In the genomic region with DNA sequence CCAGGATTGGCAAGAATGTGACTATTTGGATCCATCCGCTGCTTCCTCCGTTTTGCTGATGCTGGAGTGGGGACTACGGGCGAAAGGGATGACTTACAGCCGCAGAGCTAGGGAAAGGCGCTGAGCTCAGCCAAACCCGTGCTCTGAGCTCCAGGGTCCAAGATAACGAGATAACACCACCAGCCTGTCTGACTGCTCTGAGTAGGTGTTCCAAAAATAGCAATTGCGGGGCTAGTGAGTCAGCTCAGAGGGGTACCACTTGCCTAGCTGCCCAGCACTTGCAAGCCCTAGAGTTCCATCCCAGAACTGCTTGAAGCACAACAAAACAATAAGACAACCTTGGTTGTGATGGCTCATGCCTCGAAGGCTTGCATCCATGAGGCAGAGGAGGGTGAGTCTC, we compare ENCODE assay signal across 29 mouse cellular contexts. TPM values are rescaled to one million over a fixed set of nuclear protein-coding genes. Genes with fewer than 3 reads are reported as not detected.
DNase-seq lines count a peak whose midpoint lies in the region; ATAC-seq lines count a peak whose summit lies in the region.
"Had no signal": no experiment of that assay in that cellular context is flagged by ENCODE, and none has a peak within 500 bp of the region (broad histone marks: within the 10 kb centered on the region; RNA-seq: fewer than 3 reads in every experiment).

No protein-coding gene starts in this region.

- 15% methylated on average over 10 of the region's 10 CpGs for WGBS in heart, embryonic 13.5 days
- 56% methylated on average over 10 of the region's 10 CpGs for WGBS in hindbrain, embryonic 10.5 days
- WGBS in hindbrain, embryonic 12.5 days, result 56% methylated on average over 10 of the region's 10 CpGs
- 53% methylated on average over 10 of the region's 10 CpGs for WGBS in embryonic facial prominence, embryonic 10.5 days
- 51% methylated on average over 10 of the region's 10 CpGs for WGBS in limb, embryonic 10.5 days
- WGBS in midbrain, embryonic 15.5 days, result 60% methylated on average over 10 of the region's 10 CpGs

- H3K4me2 ChIP-seq in heart, embryonic 13.5 days, result peak overlapping the region; percentile 55
- no peak overlapping the region for H3K4me2 ChIP-seq in hindbrain, embryonic 12.5 days (replicated peaks)
- H3K4me2 ChIP-seq in midbrain, embryonic 15.5 days, result no peak overlapping the region
- H3K4me2 ChIP-seq: hindbrain, embryonic 15.5 days; kidney, embryonic 15.5 days; limb, embryonic 15.5 days; liver, embryonic 13.5 days; midbrain, embryonic 12.5 days; neural tube, embryonic 13.5 days had no signal

- no peaks in the 10 kb centered on the region for H3K36me3 ChIP-seq in heart, embryonic 13.5 days
- no peaks in the 10 kb centered on the region for H3K36me3 ChIP-seq in hindbrain, embryonic 10.5 days
- H3K36me3 ChIP-seq in hindbrain, embryonic 12.5 days, result no peaks in the 10 kb centered on the region
- no peaks in the 10 kb centered on the region for H3K36me3 ChIP-seq in embryonic facial prominence, embryonic 10.5 days (replicated peaks)
- H3K36me3 ChIP-seq in limb, embryonic 10.5 days, result 0 out of 2 replicates have a peak, but pooled peaks cover 3% of the 10 kb centered on the region
- no peaks in the 10 kb centered on the region for H3K36me3 ChIP-seq in midbrain, embryonic 15.5 days (replicated peaks)
- H3K36me3 ChIP-seq: hindbrain, embryonic 15.5 days; kidney, embryonic 15.5 days; limb, embryonic 15.5 days; liver, embryonic 13.5 days; midbrain, embryonic 12.5 days; neural tube, embryonic 13.5 days had no signal

- peaks cover 20% of the 10 kb centered on the region for H3K27me3 ChIP-seq in heart, embryonic 13.5 days (replicated peaks)
- H3K27me3 ChIP-seq in hindbrain, embryonic 10.5 days (ENCODE audit: insufficient read depth, poor library complexity, severe bottlenecking), result peaks cover 46% of the 10 kb centered on the region
- H3K27me3 ChIP-seq in hindbrain, embryonic 12.5 days, result peaks cover 45% of the 10 kb centered on the region
- H3K27me3 ChIP-seq in embryonic facial prominence, embryonic 10.5 days (replicated peaks; ENCODE audit: low read depth, poor library complexity, severe bottlenecking), result peaks cover 38% of the 10 kb centered on the region
- peaks cover 4% of the 10 kb centered on the region; the same call in 1 of the 2 replicates for H3K27me3 ChIP-seq in limb, embryonic 10.5 days (ENCODE audit: low read depth, poor library complexity, severe bottlenecking)
- peaks cover 25% of the 10 kb centered on the region for H3K27me3 ChIP-seq in midbrain, embryonic 15.5 days (replicated peaks)
- H3K27me3 ChIP-seq: limb, embryonic 15.5 days had no signal

- peaks cover 48% of the 10 kb centered on the region for H3K4me1 ChIP-seq in heart, embryonic 13.5 days
- peaks cover 32% of the 10 kb centered on the region for H3K4me1 ChIP-seq in hindbrain, embryonic 10.5 days (replicated peaks)
- peaks cover 18% of the 10 kb centered on the region for H3K4me1 ChIP-seq in hindbrain, embryonic 12.5 days
- H3K4me1 ChIP-seq in embryonic facial prominence, embryonic 10.5 days, result peaks cover 56% of the 10 kb centered on the region
- H3K4me1 ChIP-seq in limb, embryonic 10.5 days, result peaks cover 54% of the 10 kb centered on the region
- peaks cover 7% of the 10 kb centered on the region for H3K4me1 ChIP-seq in midbrain, embryonic 15.5 days

- 0 out of 2 replicates have a peak overlapping the region, but pooled peaks have one; percentile 11 for H3K4me3 ChIP-seq in heart, embryonic 13.5 days
- H3K4me3 ChIP-seq in hindbrain, embryonic 10.5 days, result no peak overlapping the region
- H3K4me3 ChIP-seq in hindbrain, embryonic 12.5 days, result no peak overlapping the region
- H3K4me3 ChIP-seq in embryonic facial prominence, embryonic 10.5 days, result no peak overlapping the region
- no peak overlapping the region for H3K4me3 ChIP-seq in limb, embryonic 10.5 days
- no peak overlapping the region for H3K4me3 ChIP-seq in midbrain, embryonic 15.5 days
- H3K4me3 ChIP-seq: hindbrain, embryonic 15.5 days; kidney, embryonic 15.5 days; limb, embryonic 15.5 days; liver, embryonic 13.5 days; megakaryocyte, embryonic 14.5 days; midbrain, embryonic 12.5 days; neural tube, embryonic 13.5 days had no signal

- ATAC-seq in heart, embryonic 13.5 days (ENCODE audit: extremely low read depth, insufficient number of reproducible peaks, low FRiP score, low TSS enrichment), result no peak
- ATAC-seq in hindbrain, embryonic 12.5 days (ENCODE audit: low FRiP score), result no peak
- no peak for ATAC-seq in midbrain, embryonic 15.5 days (replicated peaks)
- ATAC-seq: forebrain, embryonic 14.5 days; lung, postnatal 0 days had no signal

- H3K9ac ChIP-seq in heart, embryonic 13.5 days, result peak overlapping the region; percentile 72
- no peak overlapping the region for H3K9ac ChIP-seq in hindbrain, embryonic 12.5 days
- H3K9ac ChIP-seq in midbrain, embryonic 15.5 days, result no peak overlapping the region
- H3K9ac ChIP-seq: hindbrain, embryonic 15.5 days; kidney, embryonic 15.5 days; limb, embryonic 15.5 days; liver, embryonic 13.5 days; midbrain, embryonic 12.5 days; neural tube, embryonic 13.5 days had no signal

- DNase-seq in heart, adult 9 months (ENCODE audit: low spot score in 2 of 2), result no peak
- no peak for DNase-seq in hindbrain, embryonic 10.5 days (ENCODE audit: low spot score)
- no peak for DNase-seq in embryonic facial prominence, embryonic 10.5 days (ENCODE audit: low spot score)
- no peak for DNase-seq in limb, embryonic 10.5 days (ENCODE audit: low spot score)
- DNase-seq in embryo, embryonic 9.5 days (ENCODE audit: extremely low spot score), result no peak
- DNase-seq: adrenal gland, adult 8-10 months; B cell, adult 2 months; cerebellum, adult 11 months; cerebellum, adult 9-10 months; cerebellum, postnatal 36 days; gastrocnemius, postnatal 25 days; kidney, adult 18-20 months; kidney, postnatal 25 days; layer of hippocampus, postnatal 36 days; left cerebral cortex, postnatal 4 days; liver, embryonic 13.5 days; lung, adult 18-20 months; lung, postnatal 4 days had no signal

- H3K9me3 ChIP-seq in heart, embryonic 13.5 days, result no peaks in the 10 kb centered on the region
- no peaks in the 10 kb centered on the region for H3K9me3 ChIP-seq in hindbrain, embryonic 10.5 days
- no peaks in the 10 kb centered on the region for H3K9me3 ChIP-seq in hindbrain, embryonic 12.5 days (replicated peaks)
- no peaks in the 10 kb centered on the region for H3K9me3 ChIP-seq in embryonic facial prominence, embryonic 10.5 days
- H3K9me3 ChIP-seq in limb, embryonic 10.5 days (replicated peaks), result no peaks in the 10 kb centered on the region
- H3K9me3 ChIP-seq in midbrain, embryonic 15.5 days, result no peaks in the 10 kb centered on the region
- H3K9me3 ChIP-seq: hindbrain, embryonic 15.5 days; kidney, embryonic 15.5 days; limb, embryonic 15.5 days; liver, embryonic 13.5 days; megakaryocyte, embryonic 14.5 days; midbrain, embryonic 12.5 days; neural tube, embryonic 13.5 days had no signal

- peak overlapping the region; percentile 84 for H3K27ac ChIP-seq in heart, embryonic 13.5 days (replicated peaks)
- 0 out of 2 replicates have a peak overlapping the region, but pooled peaks have one; percentile 35 for H3K27ac ChIP-seq in hindbrain, embryonic 10.5 days
- no peak overlapping the region for H3K27ac ChIP-seq in hindbrain, embryonic 12.5 days
- H3K27ac ChIP-seq in embryonic facial prominence, embryonic 10.5 days (replicated peaks), result peak overlapping the region; percentile 41
- peak overlapping the region; percentile 66 for H3K27ac ChIP-seq in limb, embryonic 10.5 days
- no peak overlapping the region for H3K27ac ChIP-seq in midbrain, embryonic 15.5 days
- H3K27ac ChIP-seq: hindbrain, embryonic 15.5 days; kidney, embryonic 15.5 days; limb, embryonic 15.5 days; liver, embryonic 13.5 days; midbrain, embryonic 12.5 days; neural tube, embryonic 13.5 days had no signal

RNA-seq across cellular contexts. Expression of gene Prrx2, which starts 7.8 kb away (rescaled TPM):
- 30.3 and 37.0 TPM in 2 replicates for polyA plus RNA-seq in heart, embryonic 13.5 days (2015; fragmentation: Nextera tagmentation; extraction: Ambion mirVana)
- 40.6 and 43.3 TPM in 2 replicates for polyA plus RNA-seq in hindbrain, embryonic 10.5 days (2016; fragmentation: Nextera tagmentation; extraction: Ambion mirVana)
- polyA plus RNA-seq in hindbrain, embryonic 12.5 days (2016; fragmentation: Nextera tagmentation; extraction: Ambion mirVana), result 38.8 and 38.9 TPM in 2 replicates
- 87.6 and 94.6 TPM in 2 replicates for polyA plus RNA-seq in embryonic facial prominence, embryonic 10.5 days (2016; fragmentation: Nextera tagmentation; extraction: Ambion mirVana)
- polyA plus RNA-seq in limb, embryonic 10.5 days (2016; fragmentation: Nextera tagmentation; extraction: Ambion mirVana), result 111 and 140 TPM in 2 replicates
- 3.7 and 4.0 TPM in 2 replicates for polyA plus RNA-seq in midbrain, embryonic 15.5 days (2015; fragmentation: Nextera tagmentation; extraction: Ambion mirVana)

RNA-seq across cellular contexts. Expression of gene Asb6, which starts 12.5 kb away (rescaled TPM):
- polyA plus RNA-seq in heart, embryonic 13.5 days (2015; fragmentation: Nextera tagmentation; extraction: Ambion mirVana), result 20.0 and 21.8 TPM in 2 replicates
- polyA plus RNA-seq in hindbrain, embryonic 10.5 days (2016; fragmentation: Nextera tagmentation; extraction: Ambion mirVana), result 46.1 and 46.5 TPM in 2 replicates
- polyA plus RNA-seq in hindbrain, embryonic 12.5 days (2016; fragmentation: Nextera tagmentation; extraction: Ambion mirVana), result 38.9 and 40.6 TPM in 2 replicates
- 53.9 and 56.0 TPM in 2 replicates for polyA plus RNA-seq in embryonic facial prominence, embryonic 10.5 days (2016; fragmentation: Nextera tagmentation; extraction: Ambion mirVana)
- polyA plus RNA-seq in limb, embryonic 10.5 days (2016; fragmentation: Nextera tagmentation; extraction: Ambion mirVana), result 59.4 and 61.3 TPM in 2 replicates
- polyA plus RNA-seq in midbrain, embryonic 15.5 days (2015; fragmentation: Nextera tagmentation; extraction: Ambion mirVana), result 44.9 and 47.5 TPM in 2 replicates

RNA-seq across cellular contexts. Expression of gene Ntmt1, which starts 35.0 kb away (rescaled TPM):
- polyA plus RNA-seq in heart, embryonic 13.5 days (2015; fragmentation: Nextera tagmentation; extraction: Ambion mirVana), result 72.7 and 81.4 TPM in 2 replicates
- 125 and 134 TPM in 2 replicates for polyA plus RNA-seq in hindbrain, embryonic 10.5 days (2016; fragmentation: Nextera tagmentation; extraction: Ambion mirVana)
- 97.2 and 102 TPM in 2 replicates for polyA plus RNA-seq in hindbrain, embryonic 12.5 days (2016; fragmentation: Nextera tagmentation; extraction: Ambion mirVana)
- polyA plus RNA-seq in embryonic facial prominence, embryonic 10.5 days (2016; fragmentation: Nextera tagmentation; extraction: Ambion mirVana), result 134 and 135 TPM in 2 replicates
- polyA plus RNA-seq in limb, embryonic 10.5 days (2016; fragmentation: Nextera tagmentation; extraction: Ambion mirVana), result 138 and 141 TPM in 2 replicates
- polyA plus RNA-seq in midbrain, embryonic 15.5 days (2015; fragmentation: Nextera tagmentation; extraction: Ambion mirVana), result 122 and 123 TPM in 2 replicates

RNA-seq across cellular contexts. Expression of gene 1700001O22Rik, which starts 39.2 kb away (rescaled TPM):
- 1.7 and 2.1 TPM in 2 replicates for polyA plus RNA-seq in heart, embryonic 13.5 days (2015; fragmentation: Nextera tagmentation; extraction: Ambion mirVana)
- 3.1 and 3.4 TPM in 2 replicates for polyA plus RNA-seq in hindbrain, embryonic 10.5 days (2016; fragmentation: Nextera tagmentation; extraction: Ambion mirVana)
- 1.9 and 2.2 TPM in 2 replicates for polyA plus RNA-seq in hindbrain, embryonic 12.5 days (2016; fragmentation: Nextera tagmentation; extraction: Ambion mirVana)
- 2.4 and 3.1 TPM in 2 replicates for polyA plus RNA-seq in embryonic facial prominence, embryonic 10.5 days (2016; fragmentation: Nextera tagmentation; extraction: Ambion mirVana)
- polyA plus RNA-seq in limb, embryonic 10.5 days (2016; fragmentation: Nextera tagmentation; extraction: Ambion mirVana), result 2.1 and 4.0 TPM in 2 replicates
- polyA plus RNA-seq in midbrain, embryonic 15.5 days (2015; fragmentation: Nextera tagmentation; extraction: Ambion mirVana), result 1.2 and 1.7 TPM in 2 replicates

Comparison
In these comparisons a context has a peak if more than half of its experiments do, and no peak if none do; other contexts are left out.
1. H3K27ac ChIP-seq: peak in heart, embryonic 13.5 days (single experiment), hindbrain, embryonic 10.5 days (single experiment), embryonic facial prominence, embryonic 10.5 days (single experiment) and limb, embryonic 10.5 days (single experiment); none in hindbrain, embryonic 12.5 days (single experiment) and midbrain, embryonic 15.5 days (single experiment).